Mouse (Mus musculus) thymus, adult 2 months (tissue): Measurements from ENCODE around the gene Gm20388. TPM values are rescaled to one million over a fixed set of nuclear protein-coding genes. Genes with fewer than 3 reads are reported as not detected.

Experiments used
- DNase-seq: peaks from one replicate; pipeline ENCODE4 v3.0.0; 2021
- H3K27ac ChIP-seq: fragments of 200-500 bp; 2 replicates; pipeline ENCODE4 v1.5.1; 2012; ENCODE audit warnings: low read length, control low read depth; ENCODE audit not compliant: control insufficient read depth, insufficient read depth
- H3K27me3 ChIP-seq: fragments of 200-500 bp; 2 replicates; pipeline ENCODE4 v1.6.1; 2012; ENCODE audit warnings: mild to moderate bottlenecking, low read length, moderate library complexity, mixed read lengths; ENCODE audit not compliant: control insufficient read depth, insufficient read depth
- H3K36me3 ChIP-seq: fragments of 200-500 bp; 2 replicates; pipeline ENCODE4 v1.6.1; 2012; ENCODE audit warnings: mild to moderate bottlenecking, low read length, moderate library complexity; ENCODE audit not compliant: control insufficient read depth, insufficient read depth
- H3K4me1 ChIP-seq: fragments of 200-500 bp; replicated peaks from 2 replicates; pipeline ENCODE4 v1.6.1; 2012; ENCODE audit warnings: low read length; ENCODE audit not compliant: control insufficient read depth, insufficient read depth
- H3K4me3 ChIP-seq: fragments of 200-500 bp; 2 replicates; pipeline ENCODE4 v1.5.1; 2012; ENCODE audit warnings: mild to moderate bottlenecking, low read length, control low read depth, moderate library complexity; ENCODE audit not compliant: control insufficient read depth, insufficient read depth
- CTCF ChIP-seq: fragments of 200-500 bp; IDR thresholded peaks from 2 replicates; pipeline ENCODE4 v1.5.1; 2012; ENCODE audit warnings: mild to moderate bottlenecking, control low read depth, low read length, moderate library complexity, borderline replicate concordance; ENCODE audit not compliant: control insufficient read depth, poor library complexity, insufficient read depth; ENCODE audit errors: extremely low read depth
- POLR2A ChIP-seq: fragments of 200-500 bp; IDR thresholded peaks from 2 replicates; pipeline ENCODE4 v1.6.1; 2012; ENCODE audit warnings: mild to moderate bottlenecking, low read length, control low read depth, moderate library complexity; ENCODE audit not compliant: control insufficient read depth, poor library complexity, insufficient read depth; ENCODE audit errors: extremely low read depth
- WGBS: fragments of 180-500 bp; shearing (Covaris S2); methylation state at CpG from one replicate; pipeline ENCODE4 v1.1.7; 2018; 5-methylcytosine and 5-hydroxymethylcytosine counted together
- polyA plus RNA-seq: library from polyadenylated mRNA; depleted of rRNA; stranded (reverse); fragments of >200 nt; gene quantifications from 2 replicates; pipeline ENCODE4 v1.2.3, GENCODE M21; 2012

Gene Gm20388
- polyA plus RNA-seq, 1 experiment: 103 TPM

GRCm38 (mm10) chr8:121804829-121805228 is 1894.2 kb downstream of the Gm20388 start:
- H3K36me3 ChIP-seq: peaks cover 10% of the 10 kb centered on the region
- 98% methylated on average over 5 of the region's 5 CpGs for WGBS

GRCm38 (mm10) chr8:121806126-121806525 is 1895.5 kb downstream of the Gm20388 start:
- 95% methylated on average over 13 of the region's 13 CpGs for WGBS
- no peaks in the 10 kb centered on the region for H3K4me1 ChIP-seq
- TF ChIP-seq CTCF (no peak), POLR2A (no peak)

More at GRCm38 (mm10) chr8:121804829-121805228, 1894.2 kb downstream of the Gm20388 start:
- H3K4me1 ChIP-seq: no peaks in the 10 kb centered on the region
- H3K27me3 ChIP-seq: no peaks in the 10 kb centered on the region
- no peak for TF ChIP-seq POLR2A
- no peak for TF ChIP-seq CTCF
- no peak overlapping the region for H3K4me3 ChIP-seq
- no peak for DNase-seq
- H3K27ac ChIP-seq: no peak overlapping the region

GRCm38 (mm10) chr8:121808032-121808431 is 1897.4 kb downstream of the Gm20388 start:
- Histone ChIP-seq H3K4me3 (no peak overlapping the region), H3K4me1 (no peaks in the 10 kb centered on the region), H3K27me3 (no peaks in the 10 kb centered on the region), H3K27ac (no peak overlapping the region), H3K36me3 (peaks cover 10% of the 10 kb centered on the region)
- DNase-seq: no peak
- TF ChIP-seq CTCF (no peak), POLR2A (no peak)
- WGBS: 93% methylated on average over 11 of the region's 11 CpGs

More at GRCm38 (mm10) chr8:121806126-121806525, 1895.5 kb downstream of the Gm20388 start:
- no peak for DNase-seq
- Histone ChIP-seq H3K36me3 (peaks cover 10% of the 10 kb centered on the region), H3K4me3 (no peak overlapping the region), H3K27ac (no peak overlapping the region), H3K27me3 (no peaks in the 10 kb centered on the region)

GRCm38 (mm10) chr8:121809524-121810155 is 1899.0 kb downstream of the Gm20388 start:
- H3K27me3 ChIP-seq: no peaks in the 10 kb centered on the region
- DNase-seq: no peak
- no peaks in the 10 kb centered on the region for H3K4me1 ChIP-seq
- no peak overlapping the region for H3K27ac ChIP-seq
- peaks cover 7% of the 10 kb centered on the region for H3K36me3 ChIP-seq
- no peak overlapping the region for H3K4me3 ChIP-seq
- TF ChIP-seq POLR2A (no peak), CTCF (no peak)
- WGBS: 97% methylated on average over 11 of the region's 11 CpGs

DNA sequence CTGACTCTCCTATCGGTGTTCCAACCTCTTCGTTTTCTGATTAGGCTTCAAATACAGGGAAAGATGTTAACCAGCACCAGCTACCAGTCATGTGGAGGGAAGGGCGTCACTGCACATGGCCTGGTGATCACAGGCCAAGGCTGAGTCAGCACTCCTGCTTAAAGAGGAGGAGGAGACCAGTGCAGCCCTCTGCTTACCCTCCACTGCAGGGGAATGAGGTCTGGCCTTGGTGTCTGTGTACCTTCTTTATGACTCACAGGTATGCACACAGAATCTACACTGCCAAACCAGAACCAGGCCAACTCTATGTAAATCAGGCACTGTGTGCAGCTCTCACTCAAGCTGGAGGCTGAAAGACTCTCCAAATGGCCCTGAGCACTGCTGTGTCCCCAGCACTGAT is 1900.9 kb downstream of the Gm20388 start:
- WGBS: 98% methylated on average over 3 of the region's 3 CpGs
- Histone ChIP-seq H3K4me1 (no peaks in the 10 kb centered on the region), H3K36me3 (no peaks in the 10 kb centered on the region), H3K27me3 (no peaks in the 10 kb centered on the region), H3K4me3 (no peak overlapping the region), H3K27ac (no peak overlapping the region)
- DNase-seq: no peak
- TF ChIP-seq POLR2A (no peak), CTCF (no peak)

GRCm38 (mm10) chr8:121811931-121812570 is 1901.4 kb downstream of the Gm20388 start:
- Histone ChIP-seq H3K4me1 (no peaks in the 10 kb centered on the region), H3K27me3 (no peaks in the 10 kb centered on the region), H3K4me3 (no peak overlapping the region), H3K36me3 (no peaks in the 10 kb centered on the region), H3K27ac (no peak overlapping the region)
- TF ChIP-seq POLR2A: no peak
- no peak for TF ChIP-seq CTCF
- no peak for DNase-seq
- 97% methylated on average over 12 of the region's 12 CpGs for WGBS
